Mouse (Mus musculus): ENCODE results near the gene Plch1.

The Plch1 gene

DNA sequence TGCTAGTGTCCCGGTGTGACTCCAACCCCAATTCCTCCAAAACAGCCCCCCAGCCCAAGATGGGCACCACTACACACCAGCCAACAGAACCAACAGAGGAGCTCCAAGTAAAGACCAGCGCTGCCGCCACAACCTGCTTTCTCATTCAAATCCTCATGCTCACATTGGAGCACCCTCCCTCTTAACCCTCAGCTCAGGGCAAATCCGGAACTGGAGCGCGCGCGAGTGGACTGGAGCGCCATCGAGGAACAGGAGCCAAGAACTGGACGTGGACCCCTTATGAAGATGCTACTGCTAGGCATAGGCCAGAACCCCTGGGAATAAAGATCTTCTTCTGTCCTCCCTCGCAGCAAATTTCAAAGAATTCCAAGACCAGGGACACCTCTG, at the start of gene Plch1:
Gene Plch1 (minus strand): TSS at position 164 of the 387 bp plus-strand sequence.
- DNase-seq, result peak; percentile 33

DNA sequence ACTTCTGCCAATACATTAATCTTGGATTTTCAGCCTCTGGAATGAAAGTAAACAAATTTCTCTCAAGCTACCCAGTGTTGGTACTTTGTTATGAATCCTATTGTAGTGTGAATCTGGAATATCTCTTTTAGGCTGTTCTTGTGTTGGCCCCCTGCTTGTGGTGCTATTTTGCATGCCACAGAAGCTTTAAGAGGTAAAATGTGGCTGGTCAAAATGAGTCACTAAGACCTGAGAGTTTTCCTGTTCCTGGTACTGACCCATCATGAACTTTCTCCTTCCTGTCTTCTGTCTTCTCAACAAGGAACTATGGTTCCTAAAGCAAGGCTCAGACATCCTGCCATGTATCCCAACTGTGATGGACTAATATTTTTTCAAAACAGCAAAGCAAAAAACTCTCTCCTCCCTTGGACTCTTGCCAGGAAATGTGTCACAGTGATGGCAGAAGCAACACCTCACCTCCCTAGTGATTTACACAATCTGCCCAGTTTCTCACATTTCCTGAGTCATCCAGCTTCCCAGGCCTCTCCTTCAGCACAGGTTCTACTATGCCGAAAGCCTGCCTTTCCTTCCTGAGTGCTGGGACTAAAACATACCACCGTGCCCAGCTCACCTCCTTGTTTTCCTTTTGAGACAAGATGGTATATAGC, 42.1 kb upstream of the Plch1 start:
- DNase-seq, result peak; percentile 76

DNA sequence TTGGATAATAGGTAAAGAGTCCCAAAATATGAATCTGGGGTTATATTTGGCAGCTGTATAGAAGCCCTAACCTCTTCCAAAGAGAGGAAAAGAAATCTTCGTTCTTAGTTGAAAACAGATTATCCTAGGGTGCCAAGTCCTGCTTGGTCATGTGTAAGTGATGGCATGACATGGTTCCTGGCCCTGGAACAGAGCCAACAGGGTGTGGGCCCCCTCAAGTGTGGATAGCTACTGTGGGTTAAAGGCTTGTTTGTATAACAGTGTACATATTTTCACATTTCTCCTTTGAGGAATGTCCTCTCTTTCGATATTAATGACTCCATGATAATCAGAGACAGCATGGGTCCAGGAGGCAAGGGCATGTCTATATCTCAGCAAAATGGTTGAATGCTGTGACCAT, 39.7 kb upstream of the Plch1 start:
- DNase-seq, result no peak

DNA sequence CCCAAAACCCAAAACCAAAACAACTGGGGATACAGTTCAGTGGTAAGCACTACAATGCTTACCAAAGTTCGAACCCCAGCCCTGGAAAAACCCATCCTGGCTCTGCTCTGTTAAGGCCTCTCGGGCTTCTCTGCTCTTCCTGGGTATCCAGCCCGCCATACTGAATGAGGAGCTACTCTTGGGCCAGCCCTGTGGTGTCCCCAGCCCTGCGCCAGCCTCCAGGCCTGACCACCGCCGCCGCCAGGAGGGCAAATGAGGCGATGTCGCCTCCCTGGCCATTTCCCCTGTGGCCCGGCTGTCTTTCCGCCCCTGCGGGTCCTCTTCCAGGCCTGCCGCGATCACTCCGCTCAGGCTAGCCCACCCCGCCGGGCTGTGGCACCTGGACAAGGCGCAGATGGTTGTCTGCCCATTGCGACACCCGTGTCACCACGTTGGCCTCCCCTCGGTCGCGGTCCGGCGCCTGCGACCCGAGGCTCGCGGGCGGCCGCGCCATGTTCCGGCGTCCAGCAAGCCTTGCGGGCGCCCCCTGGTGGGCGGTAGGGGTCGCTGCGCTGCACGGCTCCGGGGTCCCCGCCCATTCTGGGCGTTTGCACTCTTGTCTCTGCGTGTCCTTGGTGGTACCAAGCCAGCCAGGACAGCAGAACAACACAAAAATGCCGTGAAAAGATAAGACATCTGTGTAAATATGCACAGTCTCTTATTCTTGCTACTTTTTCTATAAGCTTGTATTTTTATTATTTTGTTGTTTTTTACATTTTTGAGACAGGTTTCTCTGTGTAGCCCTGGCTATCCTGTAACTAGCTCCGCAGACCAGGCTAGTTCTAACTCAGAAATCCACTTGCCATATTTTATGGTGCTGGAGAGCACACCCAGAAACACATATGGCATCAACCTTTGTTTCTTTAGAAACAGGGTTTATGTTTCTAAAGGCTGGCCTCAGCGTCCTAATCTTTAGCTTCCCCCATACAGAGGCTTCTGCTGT, 29.9 kb upstream of the Plch1 start, which contains the start of gene E130311K13Rik:
Gene E130311K13Rik (minus strand): TSS at position 595 of the 982 bp plus-strand sequence.
- peak; percentile 88 for DNase-seq

DNA sequence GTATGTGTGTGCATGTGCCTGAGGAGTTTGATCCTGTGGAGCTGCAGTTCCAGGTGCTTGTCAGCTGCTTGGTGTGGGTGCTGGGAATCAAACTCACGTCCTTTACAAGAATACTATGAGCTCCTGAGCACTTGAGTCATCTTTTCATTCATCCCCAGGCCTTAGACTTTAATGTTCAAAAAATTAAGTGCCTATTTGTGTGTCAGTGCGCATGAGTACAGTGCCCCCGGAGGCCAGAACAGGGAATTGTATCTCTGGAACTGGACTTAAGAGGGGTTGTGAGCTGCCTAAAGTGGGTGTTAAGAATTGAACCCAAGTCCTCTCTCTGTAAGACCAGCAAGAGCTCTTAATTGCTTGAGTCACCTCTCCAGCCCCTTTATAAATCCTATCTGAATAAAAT, 20.4 kb upstream of the Plch1 start:
- no peak for DNase-seq

DNA sequence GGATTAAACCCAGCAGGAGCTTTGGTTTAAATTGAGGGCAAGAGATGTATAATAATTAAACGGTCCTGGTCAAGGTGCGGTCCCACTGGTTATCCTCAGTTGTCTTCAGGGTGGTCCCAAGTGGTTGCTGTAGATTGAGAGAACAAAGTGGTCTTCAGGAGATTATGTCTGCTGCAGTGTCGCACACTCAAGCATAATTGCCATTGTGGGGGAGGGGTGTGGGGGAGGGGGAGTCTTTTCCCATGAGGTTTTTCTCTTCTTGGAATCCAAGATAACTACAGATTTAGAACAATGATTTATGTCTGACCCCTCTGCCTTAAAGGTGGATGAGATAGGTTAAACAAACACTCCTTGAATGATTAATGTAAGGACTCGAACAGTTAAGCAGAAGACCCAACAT, 11.0 kb upstream of the Plch1 start:
- no peak for DNase-seq

DNA sequence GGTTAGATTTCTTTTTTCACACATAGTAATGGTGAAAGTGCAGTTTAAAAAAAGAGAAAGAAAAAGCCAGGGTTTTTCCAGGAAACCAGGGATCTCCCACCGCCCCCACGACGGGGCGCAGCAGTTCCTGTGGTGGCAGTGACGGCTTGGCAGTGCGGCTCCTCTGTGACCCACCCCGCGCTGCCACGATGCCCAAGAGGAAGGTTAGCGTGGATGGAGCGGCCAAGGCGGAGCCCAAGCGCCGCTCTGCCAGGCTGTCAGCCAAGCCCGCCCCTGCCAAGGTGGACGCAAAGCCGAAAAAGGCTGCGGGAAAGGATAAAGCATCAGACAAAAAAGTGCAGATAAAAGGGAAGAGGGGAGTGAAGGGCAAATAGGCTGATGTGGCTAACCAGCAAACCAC, 6.0 kb upstream of the Plch1 start:
- peak; percentile 9 for DNase-seq

DNA sequence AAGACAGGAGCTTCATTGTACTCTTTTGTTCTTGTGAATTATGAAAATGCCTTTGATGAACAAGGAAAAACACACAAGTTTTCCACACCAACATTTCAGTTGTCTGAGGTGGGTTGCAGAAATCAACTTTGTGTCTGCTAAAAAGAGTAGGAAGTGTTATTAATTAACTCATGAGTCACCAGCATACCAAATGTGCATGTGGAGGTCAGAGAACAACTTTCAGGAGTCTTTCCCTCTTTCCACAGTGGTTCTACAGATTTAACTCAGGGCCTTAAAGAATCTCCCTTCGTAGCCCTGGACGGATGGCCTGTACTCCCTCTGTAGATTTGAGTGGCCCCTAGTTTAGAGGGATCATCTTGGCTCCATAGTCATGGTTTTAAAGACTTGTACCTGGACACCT, 4.9 kb upstream of the Plch1 start:
- no peak for DNase-seq

DNA sequence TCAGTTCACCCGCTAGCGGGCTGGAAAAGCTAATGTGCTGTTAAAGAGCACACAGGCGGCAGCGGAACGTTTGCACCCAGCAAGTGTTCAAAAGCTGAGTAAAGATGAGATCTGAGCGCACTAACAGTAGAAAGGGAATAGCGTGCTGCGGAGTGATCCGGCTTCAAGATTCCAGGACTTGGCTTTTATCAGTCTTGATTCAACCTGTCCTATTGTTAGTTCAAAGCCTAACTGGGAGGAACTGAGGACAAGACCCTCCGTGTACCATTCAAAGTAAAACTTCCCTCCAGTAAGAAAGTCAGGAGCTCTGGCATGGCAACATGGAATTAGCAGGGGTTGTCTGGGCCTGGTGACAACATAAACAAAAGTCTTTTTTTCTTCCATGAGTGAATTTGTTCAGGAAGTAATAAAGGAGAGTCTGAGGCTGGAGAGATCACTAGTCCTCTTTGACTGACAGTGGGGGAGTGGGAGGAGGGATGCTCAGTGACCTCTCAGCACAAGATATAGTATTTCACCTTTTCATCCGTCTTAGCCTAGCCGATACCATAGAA, 824 bp upstream of the Plch1 start:
- peak; percentile 9 for DNase-seq

DNA sequence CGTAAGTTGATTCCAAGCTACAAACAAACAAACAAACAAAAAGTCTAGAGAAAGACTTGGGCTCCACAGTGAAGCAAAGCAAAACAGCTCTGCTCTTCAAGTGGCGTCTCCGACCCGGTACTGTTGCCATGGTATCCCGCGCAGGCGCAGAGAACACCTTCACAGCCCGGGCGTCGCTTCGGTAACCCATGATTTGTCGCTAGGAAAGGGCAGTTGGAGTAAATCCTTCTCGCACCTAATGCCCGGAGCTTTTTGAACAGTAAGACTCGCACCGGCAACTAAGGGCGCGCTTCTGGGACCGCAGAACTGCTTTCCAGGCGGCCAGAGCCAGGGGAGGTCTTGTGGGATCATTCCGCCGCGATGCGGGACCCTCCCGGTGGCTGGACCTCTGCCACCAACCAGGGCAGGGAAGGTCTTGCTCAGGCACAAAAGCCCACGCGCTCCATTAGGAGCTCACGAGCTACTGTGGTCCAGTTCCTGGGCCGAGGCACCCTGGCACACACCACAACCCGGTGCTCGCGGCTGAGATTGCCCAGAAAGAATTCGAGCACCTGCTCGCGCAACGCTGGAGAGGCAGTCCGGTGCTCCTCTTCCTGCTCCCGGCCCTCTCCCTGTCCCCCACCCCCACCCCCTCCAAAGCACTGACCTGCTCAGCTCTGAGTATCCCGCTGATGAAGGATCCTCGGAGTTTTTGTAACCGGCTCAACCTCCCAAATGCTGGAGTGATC, 527 bp downstream of the Plch1 start:
- peak; percentile 89 for DNase-seq

DNA sequence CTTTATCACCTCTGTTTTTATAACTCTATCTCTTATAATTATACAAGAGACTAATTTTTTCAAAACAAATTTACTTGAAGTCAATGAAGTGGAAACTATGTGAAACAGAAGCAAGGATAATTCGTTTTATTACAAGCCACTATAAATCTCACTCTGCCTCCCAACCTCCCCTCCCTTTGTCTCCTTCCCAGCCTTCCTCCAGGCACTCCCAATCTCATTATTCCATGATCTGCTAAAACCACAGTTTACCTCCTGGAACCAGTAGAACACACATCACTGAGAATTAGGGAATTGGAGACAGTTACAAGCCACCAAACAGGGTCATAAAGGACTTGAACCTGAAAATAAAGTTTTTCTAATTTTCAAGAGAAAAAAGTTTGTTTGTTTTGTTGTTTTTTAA, 2.1 kb downstream of the Plch1 start:
- DNase-seq, result no peak

DNA sequence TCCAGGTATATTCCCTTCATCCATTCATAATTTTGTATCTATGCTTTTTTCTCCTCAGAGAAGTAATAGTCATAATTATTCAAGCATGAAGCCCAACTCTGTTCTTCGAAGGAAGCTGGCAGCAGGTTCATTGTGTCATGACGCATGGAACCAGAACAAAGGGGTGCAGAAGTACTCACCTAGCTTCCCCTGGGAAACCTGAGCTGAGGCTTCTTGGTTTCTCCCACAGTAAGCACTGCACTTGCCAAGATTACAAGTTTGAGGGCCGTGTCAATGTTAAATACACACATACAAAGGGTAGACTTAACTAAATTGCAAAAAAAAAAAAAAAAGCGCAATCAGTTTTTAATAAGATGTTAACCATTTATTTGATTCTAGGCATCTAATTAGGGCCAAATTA, 3.0 kb downstream of the Plch1 start:
- DNase-seq, result no peak

DNA sequence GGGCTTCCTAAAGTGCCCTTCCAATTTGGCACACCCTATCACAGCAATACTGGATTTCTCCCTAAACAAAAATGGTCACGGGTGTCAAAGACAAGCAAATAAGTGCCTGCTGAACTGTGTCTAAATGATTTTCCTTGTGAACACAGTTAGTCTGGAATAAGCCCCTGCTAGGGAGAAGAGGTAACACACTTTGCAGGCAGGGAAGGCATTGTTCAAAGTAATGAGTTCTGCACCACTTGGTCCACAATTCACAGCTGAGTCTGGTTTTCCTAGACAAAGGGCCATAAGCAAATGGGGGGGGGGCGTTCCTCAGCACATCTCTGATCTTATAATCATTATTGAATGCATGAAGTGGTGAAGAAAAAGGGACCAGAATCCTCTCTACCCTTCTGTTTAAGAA, 3.5 kb downstream of the Plch1 start:
- no peak for DNase-seq

DNA sequence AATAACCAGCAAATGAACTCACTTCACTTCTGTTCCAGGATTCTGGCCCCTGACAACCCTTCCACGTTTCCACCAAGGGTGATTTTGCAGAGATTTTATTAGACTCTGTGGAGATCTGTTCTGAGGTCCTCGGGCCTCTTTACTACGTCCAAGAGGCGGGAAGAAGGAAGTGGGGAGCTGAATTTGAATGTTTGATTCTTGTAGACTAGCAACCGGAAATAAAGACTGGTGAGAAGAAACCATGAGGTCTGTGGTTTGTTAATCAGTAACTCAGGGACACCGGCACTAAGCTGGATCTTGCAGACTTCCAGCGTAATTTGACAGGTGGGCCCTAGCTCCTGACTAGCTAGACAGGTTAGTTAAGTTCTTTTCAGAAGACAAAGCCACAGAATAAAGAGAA, 5.6 kb downstream of the Plch1 start:
- no peak for DNase-seq

DNA sequence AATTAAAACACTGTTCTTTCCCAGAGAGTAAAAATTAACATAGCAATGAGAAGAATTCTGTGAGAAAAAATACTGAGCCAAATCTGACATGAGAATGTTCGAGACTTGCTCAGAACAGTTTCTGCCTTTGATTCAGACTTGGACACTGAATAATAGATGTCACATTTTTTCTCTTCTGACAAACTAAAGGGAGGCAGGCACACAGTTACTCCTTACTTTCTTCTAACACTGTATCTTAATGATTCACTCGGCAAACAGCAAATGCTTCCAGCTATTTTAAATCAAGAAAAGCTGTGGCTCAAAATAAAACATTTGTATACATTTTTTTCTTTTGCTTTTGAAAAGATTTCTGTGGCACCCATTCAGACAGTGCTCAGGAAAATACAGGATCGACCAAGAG, 7.1 kb downstream of the Plch1 start:
- DNase-seq, result no peak

DNA sequence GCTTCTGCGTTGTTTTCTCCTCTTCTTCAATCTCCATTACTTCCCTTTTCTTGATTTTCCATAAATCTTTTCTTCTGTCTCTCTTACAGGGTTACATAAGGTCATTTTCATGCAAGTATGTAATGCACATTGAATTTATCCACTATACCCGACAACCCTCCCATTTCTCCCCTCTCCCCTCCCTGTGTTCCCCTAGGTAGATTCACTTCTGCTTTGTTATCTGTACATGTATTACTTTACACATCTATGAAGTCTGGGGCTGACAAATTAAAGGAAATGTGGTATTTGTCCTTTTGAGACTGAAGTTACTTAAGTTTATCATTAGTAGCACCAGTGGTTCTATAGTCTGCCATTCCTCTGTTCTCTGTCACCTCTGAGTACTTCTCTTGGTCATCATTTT, 18.2 kb downstream of the Plch1 start:
- DNase-seq, result no peak

DNA sequence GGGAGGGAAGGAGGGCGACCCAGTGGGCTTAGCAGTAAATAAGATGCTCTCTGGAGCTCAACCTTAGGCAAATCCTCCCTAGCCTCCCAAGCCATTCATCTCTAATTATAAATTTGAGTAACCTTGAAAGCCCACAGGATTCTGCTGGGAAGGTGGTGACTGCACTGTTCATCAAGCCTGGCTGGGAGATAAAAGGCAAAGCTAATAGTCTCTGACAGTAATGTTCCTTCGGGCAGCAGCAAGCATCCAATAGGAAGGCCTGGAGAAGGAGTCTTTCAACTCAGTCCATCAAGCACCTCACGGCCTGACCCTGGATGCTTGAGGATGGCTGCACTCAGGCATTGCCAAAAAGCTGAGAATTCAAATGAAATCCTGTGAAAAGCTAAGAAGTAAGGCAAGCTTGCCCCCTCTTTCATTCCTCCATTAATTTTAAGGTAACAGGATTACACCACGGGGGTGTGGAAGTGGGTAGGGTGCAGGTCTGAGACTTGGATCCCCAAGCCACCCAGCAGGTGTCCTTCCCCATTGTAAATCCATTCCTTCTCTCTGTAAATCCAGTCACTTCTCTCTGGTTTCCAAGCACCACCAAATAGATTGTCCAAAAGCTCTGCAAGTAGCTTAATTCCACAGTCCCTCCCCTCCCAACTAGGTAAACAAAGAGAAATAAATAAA, 20.1 kb downstream of the Plch1 start:
- DNase-seq, result no peak

DNA sequence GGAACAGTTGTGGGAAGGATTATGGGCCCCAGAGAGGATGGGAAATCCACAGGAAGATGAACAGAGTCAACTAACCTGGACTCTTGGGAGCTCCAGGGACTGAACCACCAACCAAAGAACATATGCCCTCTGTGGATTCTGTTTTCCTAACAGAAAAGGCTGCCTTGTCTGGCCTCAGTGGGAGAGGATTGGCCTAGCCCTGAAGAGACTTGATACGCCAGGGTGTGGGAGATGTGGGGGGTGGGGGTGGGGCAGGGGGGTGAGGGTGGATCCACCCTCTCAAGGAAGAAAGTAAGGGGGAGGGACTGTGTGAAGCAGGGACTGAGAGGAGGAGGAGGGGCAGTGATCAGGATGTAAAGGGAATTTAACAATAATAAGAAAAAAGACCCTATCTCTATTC, 26.5 kb downstream of the Plch1 start:
- no peak for DNase-seq

DNA sequence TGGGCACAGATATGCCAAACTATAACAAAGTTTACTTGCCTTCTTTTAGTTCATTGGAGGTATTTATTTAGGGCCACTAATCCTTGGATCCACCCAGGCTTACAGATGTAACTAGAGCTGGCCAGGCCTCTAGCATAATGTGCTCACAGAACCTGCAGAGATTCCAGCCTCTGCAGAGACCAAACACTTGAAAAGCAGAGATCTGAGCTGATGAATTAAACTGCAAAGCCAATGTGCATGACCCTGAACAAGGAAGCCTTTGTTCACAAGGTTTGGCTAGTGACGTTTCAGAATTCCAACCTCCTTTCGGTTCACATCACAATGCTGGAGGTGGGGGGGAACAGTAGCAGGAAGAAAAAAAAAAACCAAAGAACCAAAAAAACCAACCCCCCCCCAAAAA, 28.0 kb downstream of the Plch1 start:
- no peak for DNase-seq

DNA sequence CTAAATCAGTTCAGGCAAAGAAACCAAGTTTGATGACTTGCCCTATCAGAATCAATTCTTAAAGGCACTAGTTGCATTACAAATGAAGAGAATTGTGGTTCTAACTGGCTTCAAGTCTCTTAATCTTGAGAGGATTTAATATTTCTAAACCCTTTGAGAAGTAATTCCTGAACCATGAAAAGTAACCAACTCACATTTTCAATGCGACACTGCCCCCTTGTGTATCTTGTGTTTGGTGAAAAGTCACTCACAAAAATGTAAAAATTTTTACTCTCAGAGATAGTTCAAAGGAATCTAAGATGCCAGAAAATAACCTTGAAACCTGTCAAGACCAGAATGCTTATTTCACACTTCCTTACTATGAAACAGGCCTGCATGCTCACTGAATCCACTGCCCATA, 31.0 kb downstream of the Plch1 start:
- peak; percentile 28 for DNase-seq

DNA sequence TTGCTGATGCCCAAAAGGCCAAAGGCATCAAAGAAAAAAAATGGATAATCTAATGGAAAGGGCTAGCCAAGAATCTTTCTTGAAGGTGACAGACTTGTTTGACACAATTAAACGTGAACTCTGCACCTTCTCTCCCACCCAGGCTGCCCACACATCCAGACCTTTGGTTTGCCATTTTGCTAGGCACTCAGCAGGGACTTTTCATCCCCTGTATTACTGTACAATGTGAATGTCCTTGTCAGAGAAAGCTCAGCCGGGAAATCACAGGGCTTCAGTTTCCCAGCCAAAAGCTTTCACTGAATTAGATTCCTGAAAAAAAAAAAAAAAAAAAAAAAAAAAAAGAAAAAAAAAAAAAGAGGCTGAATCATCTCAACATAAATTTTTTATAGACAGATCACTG, 34.2 kb downstream of the Plch1 start:
- DNase-seq, result no peak

DNA sequence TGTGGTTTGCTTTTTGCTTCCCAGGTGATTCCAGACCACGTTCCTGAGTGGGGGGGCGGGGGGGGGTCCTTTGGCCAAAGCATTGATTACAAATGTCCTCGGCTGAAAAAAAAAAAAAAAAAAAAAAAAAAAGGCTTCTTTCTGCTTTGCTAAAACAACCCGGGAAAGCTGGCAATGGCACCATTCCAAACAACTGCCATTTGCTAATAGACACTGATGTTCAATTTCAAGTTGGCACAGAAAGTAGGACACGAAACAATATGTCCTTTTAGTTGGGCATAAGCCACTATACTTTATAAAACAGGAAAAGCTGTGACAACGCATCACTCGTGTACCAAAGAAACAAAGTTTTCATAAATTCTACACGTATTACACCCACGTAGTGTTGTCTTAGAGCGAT, 36.6 kb downstream of the Plch1 start:
- no peak for DNase-seq

DNA sequence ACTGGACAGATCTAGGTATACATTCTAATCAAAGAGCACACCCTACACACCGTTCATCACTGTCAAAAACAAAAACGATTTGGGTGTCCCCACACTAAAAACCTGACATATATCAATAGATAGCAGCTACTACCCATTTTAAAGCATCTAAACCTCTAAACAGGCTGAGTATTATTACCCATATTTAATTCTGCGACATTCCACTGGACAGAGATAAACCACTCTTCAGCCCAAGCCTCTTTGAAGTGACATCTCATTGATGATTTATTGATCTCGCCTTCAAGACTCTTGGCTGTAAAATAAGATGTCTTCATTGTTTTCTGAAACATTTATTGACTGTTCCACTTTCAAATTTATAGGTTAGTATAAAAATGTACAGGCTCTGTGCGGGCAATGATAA, 46.4 kb downstream of the Plch1 start:
- no peak for DNase-seq
